Mouse (Mus musculus): ENCODE measurements around the gene Ttc28. TPM values are rescaled to one million over a fixed set of nuclear protein-coding genes. Genes with fewer than 3 reads are reported as not detected.

Ttc28 gene
- polyA plus RNA-seq, 1 experiment from 2014 or later, result 13.5 TPM

DNA sequence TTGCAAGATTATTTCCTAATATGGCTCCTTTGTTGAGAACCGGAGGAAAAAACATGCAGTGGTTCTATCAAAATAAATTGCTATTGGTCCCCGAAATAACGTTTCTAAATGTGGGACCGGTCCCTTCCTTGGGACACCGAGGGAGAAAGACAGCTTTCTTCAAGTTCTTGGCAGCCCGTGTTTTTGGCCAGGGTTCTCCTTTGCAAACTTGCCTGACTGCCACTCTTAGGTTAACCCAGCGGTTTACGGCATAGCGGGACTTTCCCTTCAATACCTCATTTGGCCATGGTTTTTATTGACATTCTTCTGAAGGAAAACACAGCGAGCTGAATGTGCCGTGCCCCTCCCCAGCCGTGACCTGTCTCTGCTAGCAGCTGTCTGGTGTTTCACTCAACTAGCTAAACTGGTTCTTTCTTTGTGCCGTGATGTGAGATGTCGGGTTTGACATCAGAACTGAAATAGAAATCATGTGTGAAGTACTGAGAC, 100.3 kb downstream of the Ttc28 start:
- Histone ChIP-seq H3K27me3 (ENCODE audit: control insufficient read depth, insufficient read depth, low read length) (peaks cover 4% of the 10 kb centered on the region; the same call in 1 of the 2 replicates), H3K36me3 (ENCODE audit: control insufficient read depth, insufficient read depth, low read length) (no peaks in the 10 kb centered on the region), H3K4me3 (ENCODE audit: low read depth, low read length) (peak overlapping the region; percentile 63), H3K9me3 (ENCODE audit: control insufficient read depth, low read length) (no peaks in the 10 kb centered on the region), H3K9ac (ENCODE audit: low read length) (peak overlapping the region; percentile 80), H3K4me2 (peak overlapping the region; percentile 93), H3K4me1 (ENCODE audit: control insufficient read depth, insufficient read depth, low read length) (no peaks in the 10 kb centered on the region; the same call in none of the 2 replicates), H3K27ac (ENCODE audit: low read depth, low read length) (peak overlapping the region; percentile 64; the same call in 1 of the 2 replicates)
- peak; percentile 96 for DNase-seq (ENCODE audit: low spot score, missing footprints)
- WGBS, result under 1% methylated on average over 14 of the region's 14 CpGs
- ATAC-seq (ENCODE audit: low FRiP score), result peak; percentile 36

DNA sequence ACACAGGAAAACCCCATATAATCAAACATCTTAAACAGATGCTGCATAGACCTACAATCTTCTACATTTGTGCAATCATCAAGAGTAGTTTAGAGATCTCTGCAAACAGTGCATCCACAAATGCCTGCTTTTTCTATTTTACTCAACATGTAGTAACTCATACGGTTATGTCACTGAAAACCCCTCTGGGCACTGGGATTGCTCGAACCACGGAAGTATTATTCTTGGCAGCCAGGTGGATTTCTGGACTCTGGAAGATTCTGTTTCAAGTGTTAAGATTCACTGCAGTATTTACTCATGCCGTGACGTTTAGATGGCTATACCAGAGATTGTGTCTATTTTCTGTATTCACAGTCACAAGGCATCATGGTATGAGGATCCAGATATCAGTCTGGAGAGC, 101.0 kb downstream of the Ttc28 start:
- H3K27ac ChIP-seq (ENCODE audit: low read depth, low read length), result no peak overlapping the region; the same call in 1 of the 2 replicates
- 74% methylated on average over 5 of the region's 5 CpGs for WGBS
- DNase-seq (ENCODE audit: low spot score, missing footprints) (no peak), ATAC-seq (ENCODE audit: low FRiP score) (no peak)
- peak overlapping the region; percentile 80; the same call in 1 of the 2 replicates for H3K9ac ChIP-seq (ENCODE audit: low read length)
- H3K27me3 ChIP-seq (ENCODE audit: control insufficient read depth, insufficient read depth, low read length), result peaks cover 4% of the 10 kb centered on the region; the same call in 1 of the 2 replicates
- H3K4me1 ChIP-seq (ENCODE audit: control insufficient read depth, insufficient read depth, low read length), result no peaks in the 10 kb centered on the region; the same call in none of the 2 replicates
- H3K4me3 ChIP-seq (ENCODE audit: low read depth, low read length), result peak overlapping the region; percentile 63
- no peaks in the 10 kb centered on the region for H3K9me3 ChIP-seq (ENCODE audit: control insufficient read depth, low read length)
- H3K4me2 ChIP-seq, result peak overlapping the region; percentile 93
- H3K36me3 ChIP-seq (ENCODE audit: control insufficient read depth, insufficient read depth, low read length), result no peaks in the 10 kb centered on the region

DNA sequence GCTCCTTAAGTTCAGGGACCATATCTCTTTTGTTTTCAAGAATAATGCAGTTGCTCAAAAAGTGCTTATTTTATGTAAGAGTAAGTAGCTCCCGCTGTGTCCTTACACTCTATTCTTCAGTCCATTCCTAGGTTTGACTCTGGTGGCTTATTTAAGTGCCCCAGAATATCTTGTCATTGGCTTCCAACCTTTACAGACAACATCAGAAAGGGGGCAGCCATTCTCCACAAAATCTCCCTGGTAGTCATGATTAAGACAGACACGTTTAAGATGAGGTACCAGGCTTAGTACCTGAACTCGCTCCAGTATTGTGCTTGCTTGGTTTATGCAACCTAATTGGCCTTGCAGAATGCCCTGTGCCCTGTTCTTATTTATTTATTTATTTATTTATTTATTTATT, 102.8 kb downstream of the Ttc28 start:
- no peaks in the 10 kb centered on the region for H3K9me3 ChIP-seq (ENCODE audit: control insufficient read depth, low read length)
- H3K4me1 ChIP-seq (ENCODE audit: control insufficient read depth, insufficient read depth, low read length), result no peaks in the 10 kb centered on the region; the same call in none of the 2 replicates
- H3K27me3 ChIP-seq (ENCODE audit: control insufficient read depth, insufficient read depth, low read length), result peaks cover 4% of the 10 kb centered on the region; the same call in 1 of the 2 replicates
- no peaks in the 10 kb centered on the region for H3K36me3 ChIP-seq (ENCODE audit: control insufficient read depth, insufficient read depth, low read length)
- H3K27ac ChIP-seq (ENCODE audit: low read depth, low read length), result no peak overlapping the region
- 63% methylated on average over 3 of the region's 3 CpGs for WGBS
- no peak overlapping the region for H3K4me2 ChIP-seq
- no peak overlapping the region for H3K4me3 ChIP-seq (ENCODE audit: low read depth, low read length)
- ATAC-seq (ENCODE audit: low FRiP score), result no peak
- no peak overlapping the region for H3K9ac ChIP-seq (ENCODE audit: low read length)
- no peak for DNase-seq (ENCODE audit: low spot score, missing footprints)

DNA sequence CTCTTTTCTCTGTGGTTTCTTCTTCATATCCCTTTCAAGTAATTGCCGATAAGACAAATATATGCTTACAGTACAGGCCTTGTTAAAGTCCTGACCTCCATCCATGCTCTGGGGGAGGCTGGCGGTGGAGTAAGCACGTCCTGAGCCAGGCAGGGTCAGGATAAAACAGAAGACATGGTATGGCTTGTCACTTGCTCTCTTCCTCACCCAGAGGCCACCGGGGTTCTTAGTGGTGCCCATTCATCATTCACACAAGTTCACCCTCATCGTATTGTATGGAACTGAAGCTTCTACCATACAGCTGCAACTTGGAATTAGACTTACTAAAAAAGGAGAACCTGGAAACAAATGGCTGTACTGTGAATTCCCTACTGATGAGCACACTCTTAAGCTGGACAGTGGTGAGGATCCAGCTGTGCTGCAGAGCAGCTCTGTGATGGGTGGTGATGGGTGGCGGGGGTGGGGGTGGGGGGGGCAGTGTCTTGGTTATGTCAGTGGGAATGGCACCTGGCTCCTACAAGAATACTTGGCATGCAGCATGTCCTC, 104.6 kb downstream of the Ttc28 start:
- Histone ChIP-seq H3K4me1 (ENCODE audit: control insufficient read depth, insufficient read depth, low read length) (no peaks in the 10 kb centered on the region; the same call in none of the 2 replicates), H3K4me3 (ENCODE audit: low read depth, low read length) (no peak overlapping the region), H3K4me2 (no peak overlapping the region), H3K9me3 (ENCODE audit: control insufficient read depth, low read length) (no peaks in the 10 kb centered on the region), H3K36me3 (ENCODE audit: control insufficient read depth, insufficient read depth, low read length) (no peaks in the 10 kb centered on the region), H3K27ac (ENCODE audit: low read depth, low read length) (no peak overlapping the region), H3K9ac (ENCODE audit: low read length) (no peak overlapping the region), H3K27me3 (ENCODE audit: control insufficient read depth, insufficient read depth, low read length) (peaks cover 4% of the 10 kb centered on the region; the same call in 1 of the 2 replicates)
- ATAC-seq (ENCODE audit: low FRiP score), result no peak
- 87% methylated on average over 6 of the region's 6 CpGs for WGBS
- no peak for DNase-seq (ENCODE audit: low spot score, missing footprints)

DNA sequence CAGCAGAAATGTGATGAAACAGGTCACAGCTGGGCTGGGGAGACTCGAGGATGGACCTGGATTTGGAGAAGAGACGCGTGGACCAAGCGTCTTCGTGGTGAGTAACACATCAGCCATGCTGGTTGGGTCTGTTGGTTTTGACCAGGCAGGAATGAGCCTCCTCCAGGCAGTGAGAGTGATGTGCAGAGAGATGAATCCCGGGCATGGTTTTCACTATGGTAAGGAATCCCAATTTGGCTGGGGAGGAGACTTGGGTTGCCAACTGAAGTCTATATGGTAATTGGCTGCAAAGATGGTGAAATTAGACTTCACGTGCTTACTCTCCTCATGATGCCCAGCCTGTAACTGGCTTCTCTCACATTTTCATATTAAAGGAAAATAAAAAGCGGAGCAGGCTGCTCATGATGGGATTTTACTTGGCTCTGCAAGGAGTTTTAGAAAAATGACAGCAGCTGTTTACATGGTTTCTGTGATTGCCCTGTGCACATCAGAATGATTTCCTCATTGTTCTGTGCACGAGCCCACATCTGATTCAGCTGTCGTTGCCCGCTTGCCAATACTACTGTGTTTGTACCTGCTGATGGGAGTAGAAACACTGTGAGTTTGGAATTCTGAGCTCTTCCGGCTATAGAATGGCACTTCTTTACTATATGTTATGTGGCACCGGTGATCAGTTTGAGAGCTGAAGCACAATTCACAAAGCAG, 117.4 kb downstream of the Ttc28 start:
- no peak overlapping the region for H3K27ac ChIP-seq (ENCODE audit: low read depth, low read length)
- H3K9me3 ChIP-seq (ENCODE audit: control insufficient read depth, low read length), result no peaks in the 10 kb centered on the region
- no peaks in the 10 kb centered on the region for H3K36me3 ChIP-seq (ENCODE audit: control insufficient read depth, insufficient read depth, low read length)
- ATAC-seq (ENCODE audit: low FRiP score) (no peak), DNase-seq (ENCODE audit: low spot score, missing footprints) (no peak)
- no peak overlapping the region for H3K4me3 ChIP-seq (ENCODE audit: low read depth, low read length)
- H3K9ac ChIP-seq (ENCODE audit: low read length), result no peak overlapping the region
- no peaks in the 10 kb centered on the region for H3K4me1 ChIP-seq (ENCODE audit: control insufficient read depth, insufficient read depth, low read length)
- no peaks in the 10 kb centered on the region for H3K27me3 ChIP-seq (ENCODE audit: control insufficient read depth, insufficient read depth, low read length)
- no peak overlapping the region for H3K4me2 ChIP-seq
- WGBS, result 88% methylated on average over 13 of the region's 13 CpGs

DNA sequence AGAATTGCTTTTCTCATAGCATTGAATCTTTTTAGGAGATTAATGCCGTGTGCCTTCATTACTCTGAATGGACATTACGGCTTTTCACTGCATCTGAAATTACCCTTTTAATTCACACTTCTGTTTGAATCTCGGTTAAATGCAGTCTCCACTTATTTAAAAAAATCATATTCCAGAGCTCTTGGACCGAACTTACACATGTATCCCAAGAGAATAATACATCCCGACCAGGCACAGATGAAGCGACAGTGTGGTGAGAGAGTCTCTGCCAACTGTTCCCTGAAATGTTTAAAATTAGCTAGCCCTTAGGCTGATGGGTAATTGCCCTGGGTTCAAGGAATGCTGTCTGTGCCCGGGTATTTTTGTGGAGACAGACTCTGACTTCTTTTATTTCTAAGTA, 118.1 kb downstream of the Ttc28 start:
- ATAC-seq (ENCODE audit: low FRiP score), result no peak
- Histone ChIP-seq H3K4me2 (no peak overlapping the region), H3K4me1 (ENCODE audit: control insufficient read depth, insufficient read depth, low read length) (no peaks in the 10 kb centered on the region), H3K27me3 (ENCODE audit: control insufficient read depth, insufficient read depth, low read length) (no peaks in the 10 kb centered on the region), H3K36me3 (ENCODE audit: control insufficient read depth, insufficient read depth, low read length) (no peaks in the 10 kb centered on the region), H3K4me3 (ENCODE audit: low read depth, low read length) (no peak overlapping the region), H3K27ac (ENCODE audit: low read depth, low read length) (no peak overlapping the region), H3K9ac (ENCODE audit: low read length) (no peak overlapping the region), H3K9me3 (ENCODE audit: control insufficient read depth, low read length) (no peaks in the 10 kb centered on the region)
- no peak for DNase-seq (ENCODE audit: low spot score, missing footprints)
- WGBS, result 81% methylated on average over 7 of the region's 7 CpGs

DNA sequence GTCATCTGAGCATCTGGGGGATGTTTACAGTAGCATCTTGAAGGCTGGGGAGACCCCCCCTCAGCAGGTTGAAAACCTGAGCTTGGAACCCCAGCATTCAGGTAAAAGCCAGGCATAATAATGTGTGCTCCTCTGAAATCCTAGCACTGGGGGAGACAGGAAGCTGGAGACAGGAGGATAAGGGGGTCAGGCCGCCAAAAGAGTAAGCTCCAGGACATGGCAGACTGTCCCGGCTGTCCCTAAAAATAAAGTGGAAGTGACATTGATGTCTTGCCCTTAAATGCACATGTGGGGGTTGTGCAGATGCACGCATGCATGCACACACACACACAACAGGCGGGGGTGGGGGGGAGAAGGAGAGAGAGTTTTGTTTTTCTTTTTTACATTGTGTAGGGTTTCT, 118.7 kb downstream of the Ttc28 start:
- Histone ChIP-seq H3K27ac (ENCODE audit: low read depth, low read length) (no peak overlapping the region), H3K4me2 (no peak overlapping the region), H3K36me3 (ENCODE audit: control insufficient read depth, insufficient read depth, low read length) (no peaks in the 10 kb centered on the region), H3K9ac (ENCODE audit: low read length) (no peak overlapping the region), H3K4me1 (ENCODE audit: control insufficient read depth, insufficient read depth, low read length) (no peaks in the 10 kb centered on the region), H3K9me3 (ENCODE audit: control insufficient read depth, low read length) (no peaks in the 10 kb centered on the region), H3K27me3 (ENCODE audit: control insufficient read depth, insufficient read depth, low read length) (no peaks in the 10 kb centered on the region), H3K4me3 (ENCODE audit: low read depth, low read length) (no peak overlapping the region)
- DNase-seq (ENCODE audit: low spot score, missing footprints) (no peak), ATAC-seq (ENCODE audit: low FRiP score) (no peak)
- 69% methylated on average over 4 of the region's 4 CpGs for WGBS

DNA sequence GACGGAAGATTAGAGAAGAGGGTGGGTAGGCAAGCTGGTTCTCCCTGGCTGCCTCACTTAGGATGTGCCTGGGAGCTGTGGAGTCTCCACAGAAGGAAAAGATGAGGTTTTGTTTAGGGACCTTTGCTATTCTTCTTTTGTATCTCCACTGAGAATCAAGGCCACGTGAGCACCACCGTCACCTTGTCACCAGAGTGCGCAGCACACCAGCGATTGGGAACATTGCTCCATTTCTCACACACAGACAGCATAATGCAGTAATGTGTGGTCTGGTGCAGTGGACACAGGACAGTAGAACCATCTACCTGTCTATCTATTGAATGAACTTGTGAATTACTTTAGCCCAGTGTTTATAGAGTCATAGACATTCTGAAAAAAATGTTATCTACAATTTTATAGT, 121.3 kb downstream of the Ttc28 start:
- DNase-seq (ENCODE audit: low spot score, missing footprints) (no peak), ATAC-seq (ENCODE audit: low FRiP score) (no peak)
- 71% methylated on average over 5 of the region's 5 CpGs for WGBS
- no peak overlapping the region for H3K27ac ChIP-seq (ENCODE audit: low read depth, low read length)
- H3K9ac ChIP-seq (ENCODE audit: low read length), result no peak overlapping the region
- no peak overlapping the region for H3K4me2 ChIP-seq
- H3K27me3 ChIP-seq (ENCODE audit: control insufficient read depth, insufficient read depth, low read length), result no peaks in the 10 kb centered on the region
- no peak overlapping the region for H3K4me3 ChIP-seq (ENCODE audit: low read depth, low read length)
- H3K4me1 ChIP-seq (ENCODE audit: control insufficient read depth, insufficient read depth, low read length), result no peaks in the 10 kb centered on the region
- no peaks in the 10 kb centered on the region for H3K36me3 ChIP-seq (ENCODE audit: control insufficient read depth, insufficient read depth, low read length)
- H3K9me3 ChIP-seq (ENCODE audit: control insufficient read depth, low read length), result no peaks in the 10 kb centered on the region

DNA sequence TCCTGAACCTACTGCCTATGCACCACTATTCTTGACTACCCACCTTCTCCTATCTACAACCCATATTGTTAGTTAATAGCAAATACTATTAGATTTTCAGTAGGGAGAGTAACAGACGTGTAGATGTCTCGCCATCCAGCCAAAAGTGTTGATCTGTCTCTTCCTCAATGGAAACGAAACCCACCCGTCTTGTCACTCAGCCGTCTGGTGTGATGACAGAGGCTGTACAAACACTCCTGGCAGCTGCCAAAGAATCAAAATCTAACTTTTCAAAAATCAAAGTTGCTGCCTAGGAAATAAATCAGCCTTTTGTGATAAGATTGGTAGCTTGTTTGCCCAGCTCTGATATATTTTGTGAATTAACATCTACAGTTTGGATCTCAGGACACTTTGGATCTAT, 123.6 kb downstream of the Ttc28 start:
- H3K4me1 ChIP-seq (ENCODE audit: control insufficient read depth, insufficient read depth, low read length), result no peaks in the 10 kb centered on the region
- no peak overlapping the region for H3K27ac ChIP-seq (ENCODE audit: low read depth, low read length)
- no peak overlapping the region for H3K4me2 ChIP-seq
- no peaks in the 10 kb centered on the region for H3K36me3 ChIP-seq (ENCODE audit: control insufficient read depth, insufficient read depth, low read length)
- ATAC-seq (ENCODE audit: low FRiP score) (no peak), DNase-seq (ENCODE audit: low spot score, missing footprints) (no peak)
- 92% methylated on average over 5 of the region's 5 CpGs for WGBS
- H3K4me3 ChIP-seq (ENCODE audit: low read depth, low read length), result no peak overlapping the region
- no peaks in the 10 kb centered on the region for H3K27me3 ChIP-seq (ENCODE audit: control insufficient read depth, insufficient read depth, low read length)
- H3K9ac ChIP-seq (ENCODE audit: low read length), result no peak overlapping the region
- no peaks in the 10 kb centered on the region for H3K9me3 ChIP-seq (ENCODE audit: control insufficient read depth, low read length)

Measured in midbrain, embryonic 11.5 days (tissue).